Mouse (Mus musculus): ENCODE data around the gene Foxn3. TPM values are rescaled to one million over a fixed set of nuclear protein-coding genes. Genes with fewer than 3 reads are reported as not detected.

Foxn3 gene
- total RNA-seq, 2 experiments from 2014 or later: 54.8 to 55.8 TPM

DNA sequence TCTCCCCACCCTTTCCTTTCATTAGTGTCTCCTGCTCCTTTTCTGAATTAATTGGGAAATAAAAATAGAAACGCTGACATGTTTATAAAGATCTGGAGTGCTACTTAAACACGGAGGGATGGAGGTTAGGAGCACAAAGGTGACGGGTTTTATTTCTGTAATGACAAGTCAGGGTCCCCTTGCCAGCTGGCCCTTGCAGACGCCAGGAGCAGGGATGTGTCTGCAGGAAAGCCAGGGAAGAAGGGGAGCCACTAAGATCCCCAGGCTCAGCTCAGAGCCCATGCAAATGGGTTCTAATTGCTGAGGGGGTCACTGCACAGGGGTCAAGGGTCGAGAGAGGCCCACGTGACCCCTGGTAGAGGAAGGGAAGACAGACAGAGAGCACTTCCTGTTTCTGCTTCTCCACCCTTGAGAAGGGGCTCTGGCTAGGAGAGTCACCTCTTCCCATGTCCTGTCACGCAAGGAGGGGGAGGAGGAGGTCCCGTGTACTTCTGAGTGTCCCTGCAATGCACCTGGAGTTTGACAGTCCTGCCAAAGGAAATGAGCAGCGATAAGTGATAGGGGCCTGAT, 36.7 kb downstream of the Foxn3 start:
- DNase-seq (ENCODE audit: low spot score in 2 of 2): no peak

DNA sequence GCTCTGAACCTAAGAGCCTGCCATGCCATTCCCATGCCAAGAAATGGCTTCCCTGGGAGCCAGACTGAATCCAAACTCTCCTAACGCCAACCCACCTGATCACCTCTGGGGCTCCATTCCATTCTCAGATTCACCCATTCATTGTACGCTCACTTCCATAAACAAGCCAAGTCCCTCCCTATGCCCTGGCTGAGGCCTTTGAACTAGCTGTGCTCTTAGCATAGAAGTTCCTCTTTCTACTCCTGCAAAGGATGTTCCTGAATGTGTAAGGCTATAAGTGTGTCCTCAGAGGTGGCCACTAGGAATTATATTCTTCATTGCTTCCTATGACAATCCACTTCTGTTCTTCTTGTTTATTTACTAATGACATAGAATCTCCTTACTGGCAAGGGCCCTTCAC, 40.5 kb downstream of the Foxn3 start:
- no peak for DNase-seq (ENCODE audit: low spot score in 2 of 2)

GRCm38 (mm10) chr12:99519862-99520261, 43.5 kb downstream of the Foxn3 start:
- no peak for DNase-seq (ENCODE audit: low spot score in 2 of 2)

DNA sequence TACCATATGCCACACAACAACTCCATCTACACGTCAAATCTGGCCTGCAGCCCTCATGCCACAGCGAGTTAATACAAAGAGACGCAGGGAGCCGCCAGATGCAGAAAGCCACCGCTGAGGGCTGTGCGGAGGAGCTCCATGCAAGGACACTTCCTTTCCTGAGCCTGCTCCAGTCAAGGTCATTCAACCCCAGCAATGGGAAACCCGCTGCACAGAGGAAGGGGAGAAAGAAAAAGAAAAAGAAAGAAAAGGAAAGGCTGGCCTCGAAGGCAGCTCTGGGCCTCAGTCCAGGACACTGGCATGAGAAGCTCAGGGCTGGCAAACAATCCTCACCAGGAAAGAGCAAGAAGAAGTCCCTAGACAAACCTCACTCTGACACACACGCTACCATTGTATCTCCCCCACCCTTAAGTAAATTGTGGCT, 44.2 kb downstream of the Foxn3 start:
- DNase-seq (ENCODE audit: low spot score in 2 of 2): peak; percentile 14 to 26

DNA sequence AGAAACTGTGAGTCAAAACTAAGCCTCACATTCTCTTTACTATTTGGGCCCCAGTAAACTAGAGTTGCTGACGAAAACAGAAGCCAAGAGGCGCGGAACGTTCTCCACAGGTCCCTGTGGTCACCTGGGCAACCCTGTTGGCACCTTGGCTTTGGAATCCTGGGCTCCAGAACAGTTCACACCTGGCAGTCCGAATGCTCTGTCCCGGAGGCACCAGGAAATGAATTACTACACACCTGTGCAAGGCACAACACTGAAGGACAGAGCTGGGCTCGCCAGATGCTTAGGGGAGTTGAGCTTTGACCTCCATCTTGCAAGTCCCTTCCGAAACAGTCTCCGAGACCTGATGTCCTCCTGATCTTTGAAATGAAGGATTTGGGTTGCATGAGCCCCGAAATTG, 44.7 kb downstream of the Foxn3 start:
- no peak for DNase-seq (ENCODE audit: low spot score in 2 of 2)

DNA sequence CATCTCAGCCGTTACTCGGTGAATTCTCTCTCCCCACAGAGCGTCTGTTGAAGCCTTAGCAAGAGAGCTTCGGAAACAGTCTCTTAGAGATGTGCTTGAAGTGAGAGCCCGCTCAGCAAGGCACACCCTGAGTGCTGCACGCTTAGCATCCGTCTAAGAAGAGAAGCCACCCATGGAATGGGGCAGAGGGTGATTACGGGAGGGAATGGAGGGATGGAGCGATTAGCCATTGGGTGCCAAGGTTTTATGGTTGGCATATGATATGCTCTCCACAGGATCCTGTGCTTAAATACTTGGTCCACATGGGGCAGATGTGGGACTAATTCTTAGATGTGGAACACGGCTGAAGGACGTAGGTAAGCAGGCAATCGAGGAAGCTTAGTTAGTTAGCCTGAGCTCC, 45.3 kb downstream of the Foxn3 start:
- no peak for DNase-seq (ENCODE audit: low spot score in 2 of 2)

GRCm38 (mm10) chr12:99517296-99517695, 46.1 kb downstream of the Foxn3 start:
- DNase-seq (ENCODE audit: low spot score in 2 of 2): no peak

DNA sequence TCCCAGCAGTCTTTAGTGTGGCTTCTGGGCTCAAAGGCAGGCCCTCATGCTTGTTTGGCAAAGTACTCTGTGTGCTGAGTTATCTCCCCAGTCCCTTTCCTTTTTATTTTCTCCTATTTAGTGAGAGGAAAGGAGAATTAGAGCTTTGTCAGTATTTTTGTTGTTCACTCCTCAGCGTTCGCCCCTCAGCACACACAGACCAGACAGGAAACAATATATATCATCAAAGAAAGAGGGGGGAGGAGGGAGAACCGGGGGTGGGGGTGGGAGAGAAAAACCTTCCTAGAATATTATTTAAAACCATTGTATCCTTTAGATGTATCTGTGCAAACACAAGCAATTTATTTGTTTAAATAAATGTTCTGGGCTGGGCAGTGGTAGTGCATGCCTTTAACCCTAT, 47.9 kb downstream of the Foxn3 start:
- no peak for DNase-seq (ENCODE audit: low spot score in 2 of 2)

- no peak for DNase-seq (ENCODE audit: low spot score in 2 of 2)
These were observed 51.7 kb downstream of the Foxn3 start for GRCm38 (mm10) chr12:99511644-99512043.

GRCm38 (mm10) chr12:99510759-99511158, 52.6 kb downstream of the Foxn3 start:
- no peak for DNase-seq (ENCODE audit: low spot score in 2 of 2)

GRCm38 (mm10) chr12:99502225-99502624, 61.2 kb downstream of the Foxn3 start:
- DNase-seq (ENCODE audit: low spot score in 2 of 2): no peak

DNA sequence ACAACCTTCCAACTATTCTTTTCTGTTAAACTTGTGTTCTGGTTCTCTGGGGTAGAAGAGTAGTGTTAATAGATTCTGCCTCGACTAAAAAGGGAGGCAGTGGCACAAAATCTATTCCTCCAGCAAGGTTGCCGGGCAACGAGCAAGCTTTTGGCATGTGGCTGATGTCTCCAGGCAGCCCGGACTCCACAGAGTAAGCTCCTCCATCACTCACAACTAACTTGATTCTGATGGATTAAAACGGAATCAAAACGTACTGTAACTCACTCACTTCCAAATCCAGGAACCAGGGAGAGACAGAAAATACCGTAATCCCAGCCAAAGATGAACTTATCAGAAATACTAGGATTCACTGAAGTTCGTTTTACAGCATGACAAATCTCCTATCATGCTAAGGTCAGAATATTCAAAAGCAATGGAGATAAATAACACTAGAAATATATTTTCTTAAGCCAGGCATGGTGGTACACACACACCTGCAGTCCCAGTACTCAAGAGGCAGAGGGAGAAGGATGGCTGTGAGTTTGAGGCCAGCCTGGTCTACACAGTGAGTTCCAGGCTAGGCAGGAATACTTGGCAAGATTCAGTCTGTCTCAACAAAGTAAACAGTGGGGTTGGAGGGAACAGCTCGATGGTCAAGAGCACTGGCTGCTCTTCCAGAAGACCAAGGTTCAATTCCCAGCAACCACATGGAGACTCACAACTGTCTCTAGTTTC, 64.2 kb downstream of the Foxn3 start:
- DNase-seq (ENCODE audit: low spot score in 2 of 2): peak; percentile 41 to 65

- DNase-seq (ENCODE audit: low spot score in 2 of 2): no peak
These were observed 65.0 kb downstream of the Foxn3 start for GRCm38 (mm10) chr12:99498189-99498977.

- no peak for DNase-seq (ENCODE audit: low spot score in 2 of 2)
These were observed 66.4 kb downstream of the Foxn3 start for GRCm38 (mm10) chr12:99496945-99497344.

DNA sequence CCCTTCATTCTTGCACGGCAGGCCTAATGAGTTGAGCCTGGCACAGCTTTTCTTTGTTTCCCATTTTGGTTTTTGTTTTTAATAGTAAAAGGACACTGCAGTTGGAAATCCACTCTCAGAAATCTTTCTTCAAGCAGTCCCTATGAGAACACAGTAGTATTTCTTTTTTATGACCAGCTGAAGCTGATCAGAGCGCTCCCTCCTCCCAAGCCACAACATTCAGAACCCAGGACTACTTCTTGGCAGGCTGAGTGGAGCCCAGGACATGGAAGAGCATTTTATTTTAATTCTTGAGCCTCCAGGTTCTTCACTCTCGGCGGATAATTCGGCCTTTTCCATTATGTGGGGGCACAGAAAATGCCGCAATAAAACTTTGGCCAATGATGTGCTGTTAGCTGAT, 73.2 kb downstream of the Foxn3 start:
- no peak for DNase-seq (ENCODE audit: low spot score in 2 of 2)

GRCm38 (mm10) chr12:99489001-99489592, 74.3 kb downstream of the Foxn3 start:
- DNase-seq (ENCODE audit: low spot score in 2 of 2): no peak

DNA sequence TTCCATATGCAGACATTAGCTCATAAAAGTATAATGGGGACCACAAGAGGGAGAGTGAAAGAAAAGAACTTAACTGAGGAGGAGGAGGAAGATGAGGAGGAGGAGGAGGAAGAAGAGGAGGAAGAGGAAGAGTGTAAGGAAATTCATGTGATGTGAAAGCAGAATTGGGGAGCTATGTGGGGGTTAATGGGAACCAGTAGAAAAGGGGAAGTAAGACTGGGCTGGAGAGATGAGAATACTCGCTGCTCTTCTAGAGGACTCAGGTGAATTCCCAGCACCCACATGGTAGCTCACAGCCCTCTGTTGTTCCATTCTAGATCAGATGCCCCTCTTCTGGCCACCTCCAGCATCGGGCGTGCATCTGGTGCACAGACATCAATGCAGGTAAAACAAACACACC, 83.0 kb downstream of the Foxn3 start:
- DNase-seq (ENCODE audit: low spot score in 2 of 2): no peak

- no peak for DNase-seq (ENCODE audit: low spot score in 2 of 2)
These were observed 89.2 kb downstream of the Foxn3 start for GRCm38 (mm10) chr12:99474176-99474575.

DNA sequence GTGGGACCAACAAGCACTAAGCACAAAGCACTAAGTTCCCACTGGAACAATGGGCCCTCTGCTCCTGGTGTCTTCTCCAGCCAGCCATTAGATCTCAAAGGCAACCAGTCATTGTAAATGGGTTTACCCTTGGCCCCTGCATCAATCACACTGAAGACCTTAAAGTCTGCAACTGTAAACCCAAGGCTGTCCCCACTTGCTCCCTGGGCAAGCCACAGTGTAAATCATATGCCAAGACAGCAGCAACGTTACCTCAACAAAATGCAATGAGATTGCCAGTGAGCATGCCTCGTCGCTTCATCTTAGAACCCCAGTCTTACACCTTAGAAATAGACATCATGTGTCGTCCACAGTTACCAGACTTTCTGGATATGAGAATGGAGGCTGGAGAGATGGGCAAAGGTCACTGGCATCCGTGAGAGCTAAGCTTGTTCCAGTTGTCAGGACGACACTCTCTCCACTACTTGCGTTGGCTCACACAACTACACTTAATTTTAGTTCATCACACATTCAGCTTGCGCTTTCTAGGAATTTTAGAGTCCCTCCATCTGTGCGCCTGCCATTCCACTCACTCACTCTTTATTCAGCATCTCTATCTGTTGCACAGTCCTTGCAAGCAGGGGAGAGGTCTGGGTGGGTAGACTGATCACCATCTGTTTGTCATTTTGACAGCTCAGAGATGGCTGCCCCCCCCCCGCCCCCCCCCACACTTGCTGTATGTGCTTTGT, 89.8 kb downstream of the Foxn3 start:
- no peak for DNase-seq (ENCODE audit: low spot score in 2 of 2)

DNA sequence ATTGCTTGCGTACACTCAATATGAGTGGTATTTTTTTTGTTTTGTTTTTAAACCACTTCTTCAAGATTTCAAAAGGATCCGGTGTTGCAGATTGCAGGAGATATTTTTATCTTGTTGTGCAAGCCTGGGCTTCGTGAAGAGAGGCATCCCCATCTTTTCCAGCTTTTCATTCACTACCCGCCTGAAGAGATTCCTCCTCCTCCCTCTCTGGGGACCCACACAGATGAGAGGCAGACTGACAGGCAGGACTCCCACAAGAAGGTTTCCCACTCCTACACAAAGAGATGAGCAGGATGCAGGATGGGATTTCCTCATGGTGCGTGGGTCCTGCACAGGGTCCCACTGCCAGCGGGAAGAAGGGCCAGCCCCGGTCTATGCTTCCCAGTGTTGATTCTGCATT, 92.0 kb downstream of the Foxn3 start:
- DNase-seq (ENCODE audit: low spot score in 2 of 2): no peak

- peak; percentile 40 to 65 for DNase-seq (ENCODE audit: low spot score in 2 of 2)
These were observed 95.5 kb downstream of the Foxn3 start for GRCm38 (mm10) chr12:99467884-99468311.
